Mouse (Mus musculus): ENCODE measurements around the gene Ube2b. TPM values are rescaled to one million over a fixed set of nuclear protein-coding genes. Genes with fewer than 3 reads are reported as not detected.

Ube2b gene
- polyA plus RNA-seq, 1 experiment from 2014 or later: 88.5 TPM

GRCm38 (mm10) chr11:52001341-52001740 lies 779 bp upstream of the Ube2b start:
- H3K4me1 ChIP-seq (replicated peaks; ENCODE audit: control insufficient read depth, insufficient read depth, low read length): peaks cover 17% of the 10 kb centered on the region; the same call in 1 of the 2 replicates
- no peaks in the 10 kb centered on the region for H3K27me3 ChIP-seq (replicated peaks; ENCODE audit: control insufficient read depth, insufficient read depth, low read length)
- H3K9me3 ChIP-seq (ENCODE audit: control insufficient read depth, low read length): no peaks in the 10 kb centered on the region
- H3K4me3 ChIP-seq (ENCODE audit: low read depth, low read length): peak overlapping the region; percentile 89; the same call in 1 of the 2 replicates
- H3K36me3 ChIP-seq (ENCODE audit: control insufficient read depth, insufficient read depth, low read length): peaks cover 10% of the 10 kb centered on the region; the same call in 1 of the 2 replicates
- 68% methylated on average over 10 of the region's 10 CpGs for WGBS
- no peak for DNase-seq (ENCODE audit: low spot score)
- peak overlapping the region; percentile 81 for H3K4me2 ChIP-seq
- ATAC-seq (replicated peaks; ENCODE audit: low FRiP score): no peak
- H3K27ac ChIP-seq (ENCODE audit: low read depth, low read length): no peak overlapping the region
- peak overlapping the region; percentile 42 for H3K9ac ChIP-seq (ENCODE audit: low read depth, low read length)

GRCm38 (mm10) chr11:51999611-52000289 lies 812 bp downstream of the Ube2b start:
- no peaks in the 10 kb centered on the region for H3K9me3 ChIP-seq (ENCODE audit: control insufficient read depth, low read length)
- H3K4me3 ChIP-seq (ENCODE audit: low read depth, low read length): peak overlapping the region; percentile 89
- H3K9ac ChIP-seq (ENCODE audit: low read depth, low read length): peak overlapping the region; percentile 90
- ATAC-seq (replicated peaks; ENCODE audit: low FRiP score) (peak; percentile 25), DNase-seq (ENCODE audit: low spot score) (peak; percentile 75)
- H3K36me3 ChIP-seq (ENCODE audit: control insufficient read depth, insufficient read depth, low read length): peaks cover 17% of the 10 kb centered on the region; the same call in 1 of the 2 replicates
- H3K4me2 ChIP-seq: peak overlapping the region; percentile 81
- no peaks in the 10 kb centered on the region for H3K27me3 ChIP-seq (replicated peaks; ENCODE audit: control insufficient read depth, insufficient read depth, low read length)
- WGBS: under 1% methylated on average over 29 of the region's 29 CpGs
- H3K27ac ChIP-seq (ENCODE audit: low read depth, low read length): peak overlapping the region; percentile 39
- peaks cover 17% of the 10 kb centered on the region; the same call in 1 of the 2 replicates for H3K4me1 ChIP-seq (replicated peaks; ENCODE audit: control insufficient read depth, insufficient read depth, low read length)

GRCm38 (mm10) chr11:51971644-51972043 lies 28.9 kb downstream of the Ube2b start:
- no peak overlapping the region for H3K9ac ChIP-seq (ENCODE audit: low read depth, low read length)
- no peaks in the 10 kb centered on the region for H3K27me3 ChIP-seq (replicated peaks; ENCODE audit: control insufficient read depth, insufficient read depth, low read length)
- peaks cover 7% of the 10 kb centered on the region for H3K4me1 ChIP-seq (replicated peaks; ENCODE audit: control insufficient read depth, insufficient read depth, low read length)
- H3K9me3 ChIP-seq (ENCODE audit: control insufficient read depth, low read length): no peaks in the 10 kb centered on the region
- no peak for ATAC-seq (replicated peaks; ENCODE audit: low FRiP score)
- H3K36me3 ChIP-seq (ENCODE audit: control insufficient read depth, insufficient read depth, low read length): peaks cover 35% of the 10 kb centered on the region
- no peak overlapping the region for H3K4me2 ChIP-seq
- no peak overlapping the region for H3K4me3 ChIP-seq (ENCODE audit: low read depth, low read length)
- no peak for DNase-seq (ENCODE audit: low spot score)
- H3K27ac ChIP-seq (ENCODE audit: low read depth, low read length): no peak overlapping the region
- 88% methylated on average over 6 of the region's 6 CpGs for WGBS

GRCm38 (mm10) chr11:51969511-51969910 lies 31.1 kb downstream of the Ube2b start:
- H3K27me3 ChIP-seq (replicated peaks; ENCODE audit: control insufficient read depth, insufficient read depth, low read length): no peaks in the 10 kb centered on the region
- H3K36me3 ChIP-seq (ENCODE audit: control insufficient read depth, insufficient read depth, low read length): peaks cover 30% of the 10 kb centered on the region
- H3K4me1 ChIP-seq (replicated peaks; ENCODE audit: control insufficient read depth, insufficient read depth, low read length): peaks cover 7% of the 10 kb centered on the region
- no peak overlapping the region for H3K4me2 ChIP-seq
- H3K4me3 ChIP-seq (ENCODE audit: low read depth, low read length): no peak overlapping the region
- WGBS: 86% methylated on average over 2 of the region's 2 CpGs
- H3K27ac ChIP-seq (ENCODE audit: low read depth, low read length): no peak overlapping the region
- H3K9ac ChIP-seq (ENCODE audit: low read depth, low read length): no peak overlapping the region
- no peaks in the 10 kb centered on the region for H3K9me3 ChIP-seq (ENCODE audit: control insufficient read depth, low read length)
- ATAC-seq (replicated peaks; ENCODE audit: low FRiP score): no peak
- DNase-seq (ENCODE audit: low spot score): no peak

- 83% methylated on average over 9 of the region's 9 CpGs for WGBS
- Histone ChIP-seq H3K4me1 (replicated peaks; ENCODE audit: control insufficient read depth, insufficient read depth, low read length) (peaks cover 7% of the 10 kb centered on the region), H3K9ac (ENCODE audit: low read depth, low read length) (peak overlapping the region; percentile 16; the same call in 1 of the 2 replicates), H3K27ac (ENCODE audit: low read depth, low read length) (no peak overlapping the region), H3K4me2 (peak overlapping the region; percentile 71), H3K4me3 (ENCODE audit: low read depth, low read length) (peak overlapping the region; percentile 80; the same call in 1 of the 2 replicates), H3K36me3 (ENCODE audit: control insufficient read depth, insufficient read depth, low read length) (peaks cover 26% of the 10 kb centered on the region), H3K27me3 (replicated peaks; ENCODE audit: control insufficient read depth, insufficient read depth, low read length) (no peaks in the 10 kb centered on the region), H3K9me3 (ENCODE audit: control insufficient read depth, low read length) (no peaks in the 10 kb centered on the region)
- DNase-seq (ENCODE audit: low spot score) (no peak), ATAC-seq (replicated peaks; ENCODE audit: low FRiP score) (no peak)
Measured at GRCm38 (mm10) chr11:51968896-51969295, 31.7 kb downstream of the Ube2b start.

GRCm38 (mm10) chr11:51967443-51968401 lies 32.8 kb downstream of the Ube2b start, which contains the start of gene Cdkn2aipnl:
TSS of gene Cdkn2aipnl (plus strand) at chr11:51967661.
- no peaks in the 10 kb centered on the region for H3K9me3 ChIP-seq (ENCODE audit: control insufficient read depth, low read length)
- H3K27ac ChIP-seq (ENCODE audit: low read depth, low read length): peak within 1 kb of the TSS; percentile 76
- H3K4me2 ChIP-seq: peak within 1 kb of the TSS; percentile 71
- H3K27me3 ChIP-seq (replicated peaks; ENCODE audit: control insufficient read depth, insufficient read depth, low read length): no peaks in the 10 kb centered on the region
- H3K4me3 ChIP-seq (ENCODE audit: low read depth, low read length): peak within 1 kb of the TSS; percentile 80
- WGBS: 2% methylated on average over 63 of the region's 63 CpGs
- ATAC-seq (replicated peaks; ENCODE audit: low FRiP score) (peak; percentile 92), DNase-seq (ENCODE audit: low spot score) (peak; percentile 97)
- H3K9ac ChIP-seq (ENCODE audit: low read depth, low read length): peak within 1 kb of the TSS; percentile 83
- H3K4me1 ChIP-seq (replicated peaks; ENCODE audit: control insufficient read depth, insufficient read depth, low read length): peaks cover 7% of the 10 kb centered on the region
- peaks cover 20% of the 10 kb centered on the region for H3K36me3 ChIP-seq (ENCODE audit: control insufficient read depth, insufficient read depth, low read length)

GRCm38 (mm10) chr11:51966651-51967050 lies 33.9 kb downstream of the Ube2b start:
- Histone ChIP-seq H3K9me3 (ENCODE audit: control insufficient read depth, low read length) (no peaks in the 10 kb centered on the region), H3K36me3 (ENCODE audit: control insufficient read depth, insufficient read depth, low read length) (peaks cover 14% of the 10 kb centered on the region), H3K27me3 (replicated peaks; ENCODE audit: control insufficient read depth, insufficient read depth, low read length) (no peaks in the 10 kb centered on the region), H3K9ac (ENCODE audit: low read depth, low read length) (no peak overlapping the region), H3K4me3 (ENCODE audit: low read depth, low read length) (no peak overlapping the region), H3K27ac (ENCODE audit: low read depth, low read length) (no peak overlapping the region), H3K4me1 (replicated peaks; ENCODE audit: control insufficient read depth, insufficient read depth, low read length) (peaks cover 7% of the 10 kb centered on the region), H3K4me2 (no peak overlapping the region)
- no peak for ATAC-seq (replicated peaks; ENCODE audit: low FRiP score)
- DNase-seq (ENCODE audit: low spot score): no peak
- WGBS: 74% methylated on average over 5 of the region's 5 CpGs

- H3K36me3 ChIP-seq (ENCODE audit: control insufficient read depth, insufficient read depth, low read length): no peaks in the 10 kb centered on the region
- no peak overlapping the region for H3K4me2 ChIP-seq
- DNase-seq (ENCODE audit: low spot score) (no peak), ATAC-seq (replicated peaks; ENCODE audit: low FRiP score) (no peak)
- no peaks in the 10 kb centered on the region for H3K27me3 ChIP-seq (replicated peaks; ENCODE audit: control insufficient read depth, insufficient read depth, low read length)
- no peak overlapping the region for H3K27ac ChIP-seq (ENCODE audit: low read depth, low read length)
- H3K9ac ChIP-seq (ENCODE audit: low read depth, low read length): no peak overlapping the region
- no peaks in the 10 kb centered on the region for H3K9me3 ChIP-seq (ENCODE audit: control insufficient read depth, low read length)
- WGBS: 85% methylated on average over 7 of the region's 7 CpGs
- no peak overlapping the region for H3K4me3 ChIP-seq (ENCODE audit: low read depth, low read length)
- no peaks in the 10 kb centered on the region for H3K4me1 ChIP-seq (replicated peaks; ENCODE audit: control insufficient read depth, insufficient read depth, low read length)
Measured at GRCm38 (mm10) chr11:51962277-51962676, 38.3 kb downstream of the Ube2b start.
